In the genomic region with DNA sequence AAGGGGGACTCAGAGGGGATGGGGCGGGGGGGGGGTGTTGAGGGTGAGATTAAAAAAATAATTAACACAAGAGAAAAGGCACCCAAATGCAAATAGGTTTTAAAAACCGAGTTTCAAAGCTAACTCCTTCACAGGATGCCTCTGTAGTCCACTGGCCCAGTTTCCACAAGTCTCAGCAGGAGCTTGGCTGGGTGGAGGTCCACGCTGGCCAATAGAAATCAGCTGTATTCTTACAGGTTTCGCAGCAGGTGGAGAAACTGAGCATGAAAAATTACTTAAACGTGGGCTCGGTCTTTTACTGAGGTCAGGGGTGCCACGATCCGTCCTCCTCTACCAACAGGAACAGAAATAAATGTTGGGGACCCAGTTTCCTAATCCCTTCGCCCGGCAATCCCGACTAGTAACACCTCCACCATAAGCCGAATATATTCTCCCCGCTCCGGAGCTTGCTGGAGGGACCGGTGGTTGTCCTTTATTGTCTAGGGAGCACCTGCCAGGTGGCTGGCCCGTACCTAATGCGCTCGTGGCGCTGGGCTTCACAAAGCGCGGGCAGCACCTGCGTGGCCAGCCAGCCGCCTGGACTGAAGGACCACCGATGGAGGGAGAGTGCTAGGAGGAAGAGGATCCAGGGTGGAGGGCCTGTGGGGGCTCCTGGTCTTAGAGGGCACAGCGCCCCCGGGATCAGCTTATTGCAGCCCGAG, we compare ENCODE assay signal across 8 mouse cellular contexts. TPM values are rescaled to one million over a fixed set of nuclear protein-coding genes. Genes with fewer than 3 reads are reported as not detected.
A peak's percentile ranks its signal among the peaks of the same experiment; 100 is the strongest.
DNase-seq lines count a peak whose midpoint lies in the region; ATAC-seq lines count a peak whose summit lies in the region.

No protein-coding gene starts in this region.

- H3K4me3 ChIP-seq in kidney, embryonic 14.5 days (ENCODE audit: low read length), result peak overlapping the region; percentile 67
- H3K4me3 ChIP-seq in brown adipose tissue, adult 24 weeks (ENCODE audit: insufficient read depth, low read depth, low read length), result peak overlapping the region; percentile 89
- H3K4me3 ChIP-seq in midbrain, embryonic 10.5 days, result peak overlapping the region; percentile 80

- DNase-seq in kidney, postnatal 10 days, result no peak
- no peak for DNase-seq in midbrain, embryonic 10.5 days (ENCODE audit: low spot score)
- DNase-seq in left cerebral cortex, postnatal 10 days (ENCODE audit: extremely low spot score in 1 of 2, low spot score in 2 of 2), result no peak
- DNase-seq in embryo, embryonic 9.5 days (ENCODE audit: extremely low spot score), result no peak

- no peak overlapping the region for H3K27ac ChIP-seq in kidney, embryonic 14.5 days (ENCODE audit: low read depth, low read length)
- no peak overlapping the region for H3K27ac ChIP-seq in brown adipose tissue, adult 24 weeks (replicated peaks; ENCODE audit: low read depth, low read length)
- peak overlapping the region; percentile 87 for H3K27ac ChIP-seq in midbrain, embryonic 10.5 days (replicated peaks)

- H3K36me3 ChIP-seq in kidney, embryonic 14.5 days (ENCODE audit: control insufficient read depth, insufficient read depth, low read length), result no peaks in the 10 kb centered on the region
- no peaks in the 10 kb centered on the region for H3K36me3 ChIP-seq in midbrain, embryonic 10.5 days

- WGBS in kidney, embryonic 14.5 days, result 4% methylated on average over 27 of the region's 27 CpGs
- WGBS in midbrain, embryonic 10.5 days, result 3% methylated on average over 27 of the region's 27 CpGs

- H3K4me2 ChIP-seq in kidney, embryonic 14.5 days (replicated peaks; ENCODE audit: low read depth, low read length), result peak overlapping the region; percentile 100

- H3K9me3 ChIP-seq in kidney, embryonic 14.5 days (ENCODE audit: control insufficient read depth, low read length), result no peaks in the 10 kb centered on the region
- no peaks in the 10 kb centered on the region for H3K9me3 ChIP-seq in midbrain, embryonic 10.5 days (replicated peaks)

- ATAC-seq in kidney, embryonic 14.5 days (ENCODE audit: low FRiP score, low TSS enrichment), result no peak
- peak; percentile 1; the same call in 1 of the 2 replicates for ATAC-seq in granulocyte monocyte progenitor cell, adult 5-6 weeks (replicated peaks; ENCODE audit: poor library complexity, severe bottlenecking)
- no peak for ATAC-seq in monocyte, adult 5-6 weeks (replicated peaks; ENCODE audit: insufficient number of reproducible peaks, low FRiP score, low TSS enrichment, poor library complexity, severe bottlenecking)

- peak overlapping the region; percentile 64 for H3K9ac ChIP-seq in kidney, embryonic 14.5 days (ENCODE audit: low read depth, low read length)

- intact Hi-C loops in left cerebral cortex, postnatal 10 days (cut with DNase I), result no loop called here

- 0 out of 2 replicates have a peak, but pooled peaks cover 11% of the 10 kb centered on the region for H3K4me1 ChIP-seq in kidney, embryonic 14.5 days (ENCODE audit: control insufficient read depth, insufficient read depth, low read length)
- H3K4me1 ChIP-seq in brown adipose tissue, adult 24 weeks (ENCODE audit: control insufficient read depth, insufficient read depth, insufficient read length, low read length), result peaks cover 15% of the 10 kb centered on the region; the same call in 1 of the 2 replicates
- H3K4me1 ChIP-seq in midbrain, embryonic 10.5 days, result peaks cover 38% of the 10 kb centered on the region

- peaks cover 2% of the 10 kb centered on the region; the same call in 1 of the 2 replicates for H3K27me3 ChIP-seq in kidney, embryonic 14.5 days (ENCODE audit: control insufficient read depth, insufficient read depth, low read length)
- H3K27me3 ChIP-seq in midbrain, embryonic 10.5 days (ENCODE audit: low read depth, poor library complexity, severe bottlenecking), result peaks cover 71% of the 10 kb centered on the region

RNA-seq across cellular contexts. Expression of a gene that starts 0.4 kb away (rescaled TPM):
- polyA plus RNA-seq in kidney, embryonic 14.5 days (2014; fragmentation: Nextera tagmentation; extraction: Ambion mirVana), result 7.9 and 17.8 TPM in 2 replicates
- 9.9 and 20.0 TPM in 2 replicates for polyA plus RNA-seq in brown adipose tissue, adult 24 weeks (2012; ENCODE audit: insufficient read depth, insufficient read length, missing spikeins)
- 140 and 178 TPM in 2 replicates for total RNA-seq in granulocyte monocyte progenitor cell, adult 5-6 weeks (2014; fragmentation: Nextera tagmentation)
- 111 and 120 TPM in 2 replicates for total RNA-seq in granulocyte monocyte progenitor cell, adult 5-6 weeks (2017)
- 21.0 and 23.8 TPM in 2 replicates for polyA plus RNA-seq in midbrain, embryonic 10.5 days (2016; fragmentation: Nextera tagmentation; extraction: Ambion mirVana)
- 10 to 100 TPM; 43.9 to 47.4 TPM for total RNA-seq in left cerebral cortex, postnatal 10 days (2021)
- total RNA-seq in monocyte, adult 5-6 weeks (2017), result 3.0 to 6.0 TPM (median 3.9 TPM) in 3 replicates
